Mouse (Mus musculus): Measurements from ENCODE around the gene Usp2. TPM values are rescaled to one million over a fixed set of nuclear protein-coding genes. Genes with fewer than 3 reads are reported as not detected.
A peak's percentile ranks its signal among the peaks of the same experiment; 100 is the strongest.

Usp2 gene
- total RNA-seq (2021) = 10 to 100 TPM; 41.7 to 47.2 TPM
- long read RNA-seq, transcript Usp2-201 (13 exons, 3,867 nt) = minor isoform, 8 of 38 reads
- long read RNA-seq, transcript Usp2-202 (12 exons, 2,057 nt) = major isoform, 22 of 38 reads
- long read RNA-seq, partial matches to known transcripts = 3 of 38 reads
- long read RNA-seq, other reads (novel, unspliced or antisense) = 5 of 38 reads

GRCm38 (mm10) chr9:44066785-44067225 lies at the start of gene Usp2:
Gene Usp2 (plus strand): TSS chr9:44067021.
- peak; percentile 100 for DNase-seq (ENCODE audit: low spot score in 2 of 2)

GRCm38 (mm10) chr9:44017846-44018245 lies 49.0 kb upstream of the Usp2 start:
- no peak for DNase-seq (ENCODE audit: low spot score in 2 of 2)

GRCm38 (mm10) chr9:44020001-44020400 lies 46.8 kb upstream of the Usp2 start:
- no peak for DNase-seq (ENCODE audit: low spot score in 2 of 2)

- DNase-seq (ENCODE audit: low spot score in 2 of 2) = no peak
Measured at GRCm38 (mm10) chr9:44022100-44022847, 44.5 kb upstream of the Usp2 start.

GRCm38 (mm10) chr9:44024096-44024495 lies 42.7 kb upstream of the Usp2 start:
- DNase-seq (ENCODE audit: low spot score in 2 of 2) = no peak

- DNase-seq (ENCODE audit: low spot score in 2 of 2) = no peak
Measured at GRCm38 (mm10) chr9:44029580-44030236, 37.1 kb upstream of the Usp2 start.

GRCm38 (mm10) chr9:44030646-44031045 lies 36.2 kb upstream of the Usp2 start:
- DNase-seq (ENCODE audit: low spot score in 2 of 2) = no peak

GRCm38 (mm10) chr9:44031079-44031478 lies 35.7 kb upstream of the Usp2 start:
- DNase-seq (ENCODE audit: low spot score in 2 of 2) = no peak

GRCm38 (mm10) chr9:44031946-44032345 lies 34.9 kb upstream of the Usp2 start:
- no peak for DNase-seq (ENCODE audit: low spot score in 2 of 2)

GRCm38 (mm10) chr9:44033317-44033716 lies 33.5 kb upstream of the Usp2 start:
- DNase-seq (ENCODE audit: low spot score in 2 of 2) = no peak

GRCm38 (mm10) chr9:44033957-44034727 lies 32.7 kb upstream of the Usp2 start:
- no peak for DNase-seq (ENCODE audit: low spot score in 2 of 2)

GRCm38 (mm10) chr9:44037106-44037505 lies 29.7 kb upstream of the Usp2 start:
- no peak for DNase-seq (ENCODE audit: low spot score in 2 of 2)

GRCm38 (mm10) chr9:44041511-44042395 lies 25.1 kb upstream of the Usp2 start:
- peak in 1 of 2 experiments; percentile 20 for DNase-seq (ENCODE audit: low spot score in 2 of 2)

GRCm38 (mm10) chr9:44042396-44042680 lies 24.5 kb upstream of the Usp2 start:
- no peak for DNase-seq (ENCODE audit: low spot score in 2 of 2)

- DNase-seq (ENCODE audit: low spot score in 2 of 2) = peak; percentile 58 to 73
Measured at GRCm38 (mm10) chr9:44042836-44043707, 23.7 kb upstream of the Usp2 start, which contains the start of gene Thy1. Gene Thy1 (plus strand): TSS chr9:44043384.

GRCm38 (mm10) chr9:44043708-44044425 lies 23.0 kb upstream of the Usp2 start:
- DNase-seq (ENCODE audit: low spot score in 2 of 2) = peak; percentile 32 to 49

GRCm38 (mm10) chr9:44044426-44045157 lies 22.2 kb upstream of the Usp2 start:
- DNase-seq (ENCODE audit: low spot score in 2 of 2) = peak; percentile 23 to 35

- DNase-seq (ENCODE audit: low spot score in 2 of 2) = no peak
Measured at GRCm38 (mm10) chr9:44045158-44045883, 21.5 kb upstream of the Usp2 start.

Measured in layer of hippocampus, postnatal 10 days (tissue).